Mouse (Mus musculus) Patski (cell line): ENCODE measurements at regions not wholly inside any gene's neighbourhood (a gene's known extent, or its start where the extent isn't known, plus 50 kb on each side); places are given as distances from the start of the nearest gene placed in this dataset.

Experiments
- ATAC-seq: fragments of 100-300 bp; one replicate; pipeline ENCODE4 v1.8.0; 2021
- CTCF ChIA-PET: fragments of 350-600 bp; sonication (Branson Sonifier 250); formaldehyde crosslinking; loops from one replicate; lab custom pipeline; 2022; ENCODE audit warnings: inconsistent platforms; lab: Charles Lee
- POLR2A ChIA-PET: fragments of 350-600 bp; sonication (Branson Sonifier 250); formaldehyde crosslinking; loops from one replicate; lab custom pipeline; 2022; ENCODE audit warnings: antibody characterized with exemption, inconsistent platforms; lab: Charles Lee
- DNase-seq: peaks from one replicate; pipeline ENCODE4 v3.0.0-alpha.2; 2011; ENCODE audit warnings: low read depth, low spot score
- H3K27me3 ChIP-seq: fragments of 371-371 bp; one replicate; pipeline ENCODE4 v1.5.1; 2021
- CTCF ChIP-seq: fragments of 100-300 bp; IDR thresholded peaks from one replicate; pipeline ENCODE4 v1.5.1; 2021
- in situ Hi-C: fragments of 300-500 bp; cut with MboI; formaldehyde crosslinking; loops from 3 replicates; pipeline ENCODE4 v1.11.1; 2018; ENCODE audit warnings: low pct_unique_long_range_greater_than_20kb, mixed read lengths

GRCm38 (mm10) chr14:46149073-46149661 lies 230.0 kb upstream of the Gm15217 start:
- in situ Hi-C loops, result no loop called here
- ChIA-PET CTCF (interaction anchor here (0.9 to 1.0 kb wide), 2 partner anchors 10 to 24 kb away, joined by 3 to 8 read pairs; no protein-coding TSS in a partner anchor), POLR2A (no interaction called here)
- TF ChIP-seq CTCF, result no peak
- DNase-seq (no peak), ATAC-seq (no peak)
- H3K27me3 ChIP-seq, result no peaks in the 10 kb centered on the region

- no peak for TF ChIP-seq CTCF
- ATAC-seq, result no peak
- CTCF ChIA-PET, result interaction anchor here (1.8 to 2.6 kb wide), 2 partner anchors 10 to 12 kb away, joined by 5 to 8 read pairs; no protein-coding TSS in a partner anchor
- DNase-seq, result no peak
- POLR2A ChIA-PET, result no interaction called here
- in situ Hi-C loops, result no loop called here
- no peaks in the 10 kb centered on the region for H3K27me3 ChIP-seq
Observed at GRCm38 (mm10) chr14:46158741-46159140, 220.5 kb upstream of the Gm15217 start.

GRCm38 (mm10) chr14:46172181-46172874 lies 206.9 kb upstream of the Gm15217 start:
- DNase-seq (peak; percentile 57), ATAC-seq (peak; percentile 78)
- no peaks in the 10 kb centered on the region for H3K27me3 ChIP-seq
- CTCF ChIA-PET, result interaction anchor here (1.3 kb wide), 1 partner anchor 23 kb away, joined by 3 read pairs; no protein-coding TSS in a partner anchor
- in situ Hi-C loops, result loop anchor here (10.0 kb wide), 1 partner anchor 178 kb away; no protein-coding TSS in a partner anchor
- TF ChIP-seq CTCF, result no peak
- POLR2A ChIA-PET, result interaction anchor here (0.6 kb wide), 1 partner anchor 855 kb away, joined by 6 read pairs; no protein-coding TSS in a partner anchor

DNA sequence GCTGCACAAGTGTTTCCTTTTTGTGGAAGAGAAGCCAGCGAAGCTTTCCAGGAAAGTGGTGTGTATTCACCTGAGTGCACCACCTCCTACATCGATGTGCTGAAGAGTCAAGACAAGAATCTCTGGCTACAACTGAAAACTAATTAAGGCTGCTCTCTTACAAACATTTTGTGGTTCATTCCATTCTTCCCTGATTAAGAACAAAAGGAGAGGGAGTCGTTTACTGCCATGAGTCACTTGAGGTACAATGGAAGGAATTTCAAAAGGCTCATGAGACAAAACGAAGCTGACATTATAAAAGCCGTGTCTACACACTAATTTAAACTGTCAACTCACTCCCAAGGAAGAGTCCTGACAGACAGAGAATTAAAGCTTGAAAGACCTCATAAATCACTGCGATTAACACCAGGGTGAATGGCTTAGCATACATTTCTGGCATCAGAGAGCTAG lies 206.3 kb upstream of the Gm15217 start:
- TF ChIP-seq CTCF, result no peak
- ATAC-seq (peak; percentile 44), DNase-seq (peak; percentile 80)
- no peaks in the 10 kb centered on the region for H3K27me3 ChIP-seq
- ChIA-PET POLR2A (interaction anchor here (0.6 kb wide), 1 partner anchor 854 kb away, joined by 6 read pairs; no protein-coding TSS in a partner anchor), CTCF (interaction anchor here (1.3 kb wide), 1 partner anchor 24 kb away, joined by 3 read pairs; no protein-coding TSS in a partner anchor)
- in situ Hi-C loops, result loop anchor here (10.0 kb wide), 1 partner anchor 178 kb away; no protein-coding TSS in a partner anchor

DNA sequence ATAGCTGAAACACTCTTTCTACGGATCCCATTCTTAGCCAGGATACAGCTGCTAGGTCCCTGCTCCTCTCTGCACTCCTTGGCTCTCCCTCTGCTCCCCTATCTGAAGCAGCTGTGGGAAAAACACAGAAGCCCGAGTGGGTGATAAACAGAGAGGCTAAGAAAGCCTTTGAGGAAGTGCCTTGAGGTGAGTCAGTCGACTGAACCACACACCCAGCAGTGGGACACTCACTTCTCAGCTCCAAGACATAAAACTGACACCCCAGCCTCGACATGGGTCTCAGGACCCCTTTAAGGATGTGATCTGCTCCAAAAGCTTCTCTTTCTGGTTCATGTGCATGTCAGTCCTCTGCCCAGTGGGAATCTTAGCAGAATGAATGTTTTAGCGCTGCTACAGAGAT lies 204.8 kb upstream of the Gm15217 start:
- H3K27me3 ChIP-seq, result no peaks in the 10 kb centered on the region
- TF ChIP-seq CTCF, result no peak
- ChIA-PET CTCF (no interaction called here), POLR2A (interaction anchor here (1.3 kb wide), 1 partner anchor 326 kb away, joined by 6 read pairs; no protein-coding TSS in a partner anchor)
- in situ Hi-C loops, result loop anchor here (10.0 kb wide), 1 partner anchor 180 kb away; no protein-coding TSS in a partner anchor
- ATAC-seq, result no peak
- DNase-seq, result no peak

DNA sequence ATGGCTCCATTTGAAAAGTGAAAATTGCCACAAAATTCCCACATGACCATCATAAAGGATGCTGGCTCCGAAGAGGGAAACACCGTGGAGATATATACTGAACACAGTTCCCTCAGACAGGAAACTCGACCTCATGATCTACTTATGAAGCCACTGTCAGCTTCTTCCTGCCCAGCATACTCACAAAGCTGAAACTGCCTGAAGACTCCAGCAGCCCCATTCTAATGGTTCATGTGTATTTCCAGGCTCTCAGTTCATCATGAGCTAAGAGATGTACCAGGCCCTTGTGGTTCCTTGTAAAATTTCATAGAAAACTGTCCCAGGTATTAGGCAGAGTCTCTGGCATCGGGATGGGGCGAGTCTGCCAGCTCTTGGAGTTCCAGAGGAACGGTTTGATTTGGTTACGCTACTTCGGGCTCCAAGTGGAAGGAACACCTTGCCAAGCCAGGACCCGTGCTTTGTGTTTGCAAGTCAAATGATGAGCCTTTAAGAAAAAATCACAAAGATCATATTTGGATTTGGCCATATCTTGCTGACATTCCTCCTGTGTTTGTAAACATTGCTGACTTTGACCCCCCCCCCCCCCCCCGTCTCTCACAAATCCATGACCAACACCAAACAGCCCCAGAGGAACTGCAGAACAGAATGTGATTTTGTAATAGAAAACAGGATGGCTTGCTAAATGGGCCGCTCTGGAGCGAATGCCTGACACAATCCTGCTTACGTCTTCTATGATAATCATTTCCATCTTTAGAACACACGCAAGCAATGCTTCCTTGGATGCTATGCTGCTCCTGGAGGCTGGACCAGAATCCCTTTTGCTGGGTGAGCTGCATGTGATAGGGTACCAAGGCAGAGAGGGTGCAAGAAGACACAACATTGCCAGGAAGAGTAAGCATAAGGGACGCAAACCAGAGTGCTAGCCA lies 203.7 kb upstream of the Gm15217 start:
- POLR2A ChIA-PET, result interaction anchor here (0.9 kb wide), 1 partner anchor 16 kb away, joined by 3 read pairs; no protein-coding TSS in a partner anchor
- no peaks in the 10 kb centered on the region for H3K27me3 ChIP-seq
- CTCF ChIA-PET, result no interaction called here
- ATAC-seq, result no peak
- no peak for DNase-seq
- in situ Hi-C loops, result loop anchor here (10.0 kb wide), 1 partner anchor 181 kb away; no protein-coding TSS in a partner anchor
- no peak for TF ChIP-seq CTCF

GRCm38 (mm10) chr14:46179024-46179423 lies 200.2 kb upstream of the Gm15217 start:
- no peaks in the 10 kb centered on the region for H3K27me3 ChIP-seq
- ChIA-PET POLR2A (no interaction called here), CTCF (interaction anchor here (1.0 kb wide), 1 partner anchor 41 kb away, joined by 3 read pairs; no protein-coding TSS in a partner anchor)
- no peak for DNase-seq
- no peak for TF ChIP-seq CTCF
- in situ Hi-C loops, result loop anchor here (10.0 kb wide), 1 partner anchor 184 kb away; no protein-coding TSS in a partner anchor
- ATAC-seq, result no peak

DNA sequence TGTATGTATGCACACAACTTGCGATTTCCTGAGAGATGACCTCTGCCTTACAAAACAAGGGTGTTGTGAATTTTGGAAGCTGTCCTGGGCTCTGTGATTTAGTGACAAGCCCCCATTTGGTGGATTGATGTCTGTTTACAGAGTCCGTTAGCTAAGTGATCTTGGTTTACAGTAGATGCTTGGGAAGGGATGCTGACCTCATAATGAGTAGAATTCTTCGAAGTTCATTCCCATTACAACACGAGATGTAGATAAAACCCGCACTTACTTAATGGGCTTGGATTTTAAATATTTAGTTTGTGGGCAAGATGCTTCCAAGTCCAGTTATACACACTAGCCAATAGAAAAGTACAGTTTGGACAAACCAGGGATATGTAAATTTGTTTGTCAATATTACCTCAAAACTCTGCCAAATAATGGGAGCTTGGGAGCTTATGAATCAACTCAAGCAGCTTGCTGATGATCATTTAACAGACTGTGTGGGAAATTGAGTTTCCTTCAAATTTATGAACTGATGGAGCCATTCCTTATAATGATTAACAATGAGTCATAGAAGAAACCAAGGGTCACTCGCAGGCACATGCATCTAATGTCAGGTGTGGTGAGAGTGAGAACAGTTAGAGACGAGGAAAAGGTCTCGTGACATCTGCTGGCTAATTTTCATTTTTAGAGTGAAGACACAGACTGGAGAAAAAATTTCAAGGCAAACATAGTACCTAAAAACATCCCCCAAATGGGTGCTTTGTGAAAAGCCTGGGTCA lies 187.4 kb upstream of the Gm15217 start:
- CTCF ChIA-PET, result interaction anchor here (1.3 kb wide), 1 partner anchor 14 kb away, joined by 4 read pairs; no protein-coding TSS in a partner anchor
- in situ Hi-C loops, result no loop called here
- POLR2A ChIA-PET, result interaction anchor here (0.5 kb wide), 1 partner anchor 17 kb away, joined by 3 read pairs; no protein-coding TSS in a partner anchor
- H3K27me3 ChIP-seq, result no peaks in the 10 kb centered on the region
- DNase-seq (no peak), ATAC-seq (no peak)
- TF ChIP-seq CTCF, result no peak

- no peaks in the 10 kb centered on the region for H3K27me3 ChIP-seq
- CTCF ChIA-PET, result interaction anchor here (0.7 kb wide), 1 partner anchor 306 kb away, joined by 3 read pairs; no protein-coding TSS in a partner anchor
- DNase-seq (no peak), ATAC-seq (no peak)
- TF ChIP-seq CTCF, result no peak
- in situ Hi-C loops, result no loop called here
- POLR2A ChIA-PET, result no interaction called here
Observed at GRCm38 (mm10) chr14:46193577-46193976, 185.6 kb upstream of the Gm15217 start.
